Mouse (Mus musculus): ENCODE results near the gene Ttc19.
A peak's percentile ranks its signal among the peaks of the same experiment; 100 is the strongest.

Gene Ttc19

GRCm38 (mm10) chr11:62280675-62281600 is at the start of gene Ttc19, which contains the start of gene Zswim7:
Ttc19 (plus strand) TSS chr11:62281473.
Zswim7 (minus strand) TSS chr11:62281375.
- peak; percentile 89 for DNase-seq (ENCODE audit: low spot score)

- no peak for DNase-seq (ENCODE audit: low spot score)
Measured at GRCm38 (mm10) chr11:62240631-62241261, 40.5 kb upstream of the Ttc19 start.

- no peak for DNase-seq (ENCODE audit: low spot score)
Measured at GRCm38 (mm10) chr11:62243871-62244270, 37.4 kb upstream of the Ttc19 start.

GRCm38 (mm10) chr11:62244471-62244870 is 36.8 kb upstream of the Ttc19 start:
- DNase-seq (ENCODE audit: low spot score) = no peak

GRCm38 (mm10) chr11:62247759-62248400 is 33.4 kb upstream of the Ttc19 start:
- no peak for DNase-seq (ENCODE audit: low spot score)

GRCm38 (mm10) chr11:62248401-62249244 is 32.6 kb upstream of the Ttc19 start, which contains the start of gene Adora2b:
Adora2b (plus strand) TSS chr11:62248984.
- DNase-seq (ENCODE audit: low spot score) = peak; percentile 6

- no peak for DNase-seq (ENCODE audit: low spot score)
Measured at GRCm38 (mm10) chr11:62249266-62250037, 31.8 kb upstream of the Ttc19 start.

GRCm38 (mm10) chr11:62251047-62251446 is 30.2 kb upstream of the Ttc19 start:
- no peak for DNase-seq (ENCODE audit: low spot score)

GRCm38 (mm10) chr11:62253380-62253779 is 27.9 kb upstream of the Ttc19 start:
- DNase-seq (ENCODE audit: low spot score) = no peak

- DNase-seq (ENCODE audit: low spot score) = no peak
Measured at GRCm38 (mm10) chr11:62259214-62259613, 22.1 kb upstream of the Ttc19 start.

GRCm38 (mm10) chr11:62263599-62263998 is 17.7 kb upstream of the Ttc19 start:
- DNase-seq (ENCODE audit: low spot score) = no peak

- DNase-seq (ENCODE audit: low spot score) = no peak
Measured at GRCm38 (mm10) chr11:62264018-62264417, 17.3 kb upstream of the Ttc19 start.

GRCm38 (mm10) chr11:62265642-62266041 is 15.6 kb upstream of the Ttc19 start:
- no peak for DNase-seq (ENCODE audit: low spot score)

- DNase-seq (ENCODE audit: low spot score) = no peak
Measured at GRCm38 (mm10) chr11:62266466-62267214, 14.6 kb upstream of the Ttc19 start.

GRCm38 (mm10) chr11:62268381-62268780 is 12.9 kb upstream of the Ttc19 start:
- no peak for DNase-seq (ENCODE audit: low spot score)

GRCm38 (mm10) chr11:62269097-62269496 is 12.2 kb upstream of the Ttc19 start:
- no peak for DNase-seq (ENCODE audit: low spot score)

- DNase-seq (ENCODE audit: low spot score) = no peak
Measured at GRCm38 (mm10) chr11:62270851-62271250, 10.4 kb upstream of the Ttc19 start.

GRCm38 (mm10) chr11:62277086-62277485 is 4.2 kb upstream of the Ttc19 start:
- DNase-seq (ENCODE audit: low spot score) = no peak

GRCm38 (mm10) chr11:62278027-62278426 is 3.2 kb upstream of the Ttc19 start:
- DNase-seq (ENCODE audit: low spot score) = peak; percentile 60

- DNase-seq (ENCODE audit: low spot score) = no peak
Measured at GRCm38 (mm10) chr11:62281601-62281997, 326 bp downstream of the Ttc19 start.

Measured in T-cell, adult 2 months (primary cell).